Mouse (Mus musculus) stomach, postnatal 0 days (tissue): ENCODE measurements at regions not wholly inside any gene's neighbourhood (a gene's known extent, or its start where the extent isn't known, plus 50 kb on each side); places are given as distances from the start of the nearest gene placed in this dataset.

ENCODE experiments used
- ATAC-seq: fragments of 200-750 bp; cut with Nextera tagmentation; 2 replicates; pipeline ENCODE4 v1.8.0; 2017; ENCODE audit not compliant: low FRiP score, low TSS enrichment
- DNase-seq: peaks from one replicate; pipeline ENCODE4 v3.0.0-alpha.2; 2016; ENCODE audit warnings: low spot score
- H3K27ac ChIP-seq: fragments of 300-500 bp; sonication (generic); replicated peaks from 2 replicates; pipeline ENCODE4 v1.5.1; 2014; ENCODE audit warnings: mild to moderate bottlenecking, control low read depth
- H3K27me3 ChIP-seq: fragments of 300-500 bp; sonication (generic); 2 replicates; pipeline ENCODE4 v1.6.1; 2014; ENCODE audit warnings: low read length; ENCODE audit not compliant: control insufficient read depth, insufficient read depth
- H3K36me3 ChIP-seq: fragments of 300-500 bp; sonication (generic); 2 replicates; pipeline ENCODE4 v1.6.1; 2014; ENCODE audit warnings: low read length, mixed read lengths; ENCODE audit not compliant: control insufficient read depth, insufficient read depth
- H3K4me1 ChIP-seq: fragments of 300-500 bp; sonication (generic); replicated peaks from 2 replicates; pipeline ENCODE4 v1.6.1; 2014; ENCODE audit warnings: antibody characterized with exemption; ENCODE audit not compliant: control insufficient read depth, insufficient read depth
- H3K4me2 ChIP-seq: fragments of 300-500 bp; sonication (generic); replicated peaks from 2 replicates; pipeline ENCODE4 v1.6.1; 2014; ENCODE audit warnings: low read depth, mild to moderate bottlenecking, control low read depth, moderate library complexity
- H3K4me3 ChIP-seq: fragments of 300-500 bp; sonication (generic); 2 replicates; pipeline ENCODE4 v1.5.1; 2014; ENCODE audit warnings: low read depth, low read length, control low read depth
- H3K9ac ChIP-seq: fragments of 300-500 bp; sonication (generic); 2 replicates; pipeline ENCODE4 v1.6.1; 2014; ENCODE audit warnings: mild to moderate bottlenecking, low read length, control low read depth, mixed read lengths
- H3K9me3 ChIP-seq: fragments of 300-500 bp; sonication (generic); 2 replicates; pipeline ENCODE4 v1.6.1; 2016; ENCODE audit warnings: low read length; ENCODE audit not compliant: control insufficient read depth
- CTCF ChIP-seq: IDR thresholded peaks from 2 replicates; pipeline ENCODE4 v1.5.1; 2016; ENCODE audit warnings: antibody characterized with exemption, low read depth, mild to moderate bottlenecking, moderate library complexity
- EP300 ChIP-seq: optimal IDR thresholded peaks from 2 replicates; pipeline ENCODE3; 2016; ENCODE audit warnings: antibody characterized with exemption
- WGBS: fragments of 180-500 bp; shearing (Covaris S2); extraction: QIAGEN DNeasy Blood & Tissue Kit; methylation state at CpG from one replicate; pipeline ENCODE4 v1.1.7; 2014; 5-methylcytosine and 5-hydroxymethylcytosine counted together

DNA sequence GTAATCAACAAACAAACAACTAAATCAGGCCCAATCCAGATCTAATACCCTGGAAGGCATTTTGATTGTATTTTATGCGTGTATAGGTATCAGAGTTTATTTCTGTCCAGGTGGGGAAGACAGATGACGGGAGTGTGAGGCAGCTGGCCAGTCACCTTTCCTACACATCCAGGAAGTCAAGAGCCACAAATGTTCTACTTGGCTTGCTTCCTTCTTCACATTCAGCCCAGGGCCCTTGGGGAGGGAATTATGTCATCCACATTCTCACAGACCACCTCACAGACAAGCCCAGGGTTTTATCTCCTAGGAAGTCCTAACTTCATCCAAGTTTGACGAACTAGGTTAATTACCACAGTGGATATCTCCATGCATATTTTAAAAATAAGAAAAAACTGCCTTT, 68.9 kb upstream of the Arhgap21 start:
- H3K9me3 ChIP-seq = no peaks in the 10 kb centered on the region
- no peak overlapping the region for H3K27ac ChIP-seq
- no peaks in the 10 kb centered on the region for H3K36me3 ChIP-seq
- H3K4me1 ChIP-seq = no peaks in the 10 kb centered on the region
- H3K4me3 ChIP-seq = no peak overlapping the region
- DNase-seq (no peak), ATAC-seq (no peak)
- TF ChIP-seq CTCF (no peak), EP300 (no peak)
- 58% methylated on average over 3 of the region's 3 CpGs for WGBS
- no peaks in the 10 kb centered on the region for H3K27me3 ChIP-seq
- no peak overlapping the region for H3K9ac ChIP-seq
- H3K4me2 ChIP-seq = no peak overlapping the region

DNA sequence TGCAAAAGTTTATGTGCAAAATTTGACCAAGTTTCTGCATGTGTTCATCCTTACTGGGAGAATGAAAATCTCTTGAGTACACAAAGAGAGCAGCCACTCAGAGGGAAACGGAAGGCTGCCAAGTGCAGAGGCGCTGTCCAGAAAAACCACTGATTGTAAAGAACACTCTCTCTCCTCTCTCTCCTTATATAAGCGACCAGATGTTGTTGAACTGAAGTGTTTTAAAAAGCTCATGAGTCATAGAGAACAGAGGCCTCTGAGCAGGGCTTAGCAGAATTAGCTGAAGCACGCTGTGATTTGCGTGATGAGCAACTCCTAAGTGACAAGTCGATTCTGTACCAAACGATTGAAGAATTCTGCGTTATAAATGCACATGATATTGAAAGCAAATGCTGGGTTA, 68.5 kb upstream of the Arhgap21 start:
- no peaks in the 10 kb centered on the region for H3K9me3 ChIP-seq
- no peak overlapping the region for H3K4me2 ChIP-seq
- peak; percentile 57; the same call in 1 of the 2 replicates for ATAC-seq
- DNase-seq = peak; percentile 33
- no peak overlapping the region for H3K4me3 ChIP-seq
- H3K4me1 ChIP-seq = no peaks in the 10 kb centered on the region
- H3K27ac ChIP-seq = no peak overlapping the region
- TF ChIP-seq CTCF = no peak
- TF ChIP-seq EP300 = no peak
- WGBS = 20% methylated on average over 8 of the region's 8 CpGs
- no peaks in the 10 kb centered on the region for H3K27me3 ChIP-seq
- H3K36me3 ChIP-seq = no peaks in the 10 kb centered on the region
- H3K9ac ChIP-seq = no peak overlapping the region

GRCm38 (mm10) chr2:21035884-21036648, 67.4 kb upstream of the Arhgap21 start:
- DNase-seq (no peak), ATAC-seq (no peak)
- WGBS = 68% methylated on average over 5 of the region's 5 CpGs
- Histone ChIP-seq H3K36me3 (no peaks in the 10 kb centered on the region), H3K9me3 (no peaks in the 10 kb centered on the region), H3K4me3 (no peak overlapping the region), H3K9ac (no peak overlapping the region), H3K4me2 (no peak overlapping the region), H3K4me1 (no peaks in the 10 kb centered on the region), H3K27ac (no peak overlapping the region), H3K27me3 (no peaks in the 10 kb centered on the region)
- TF ChIP-seq EP300 (no peak), CTCF (no peak)

DNA sequence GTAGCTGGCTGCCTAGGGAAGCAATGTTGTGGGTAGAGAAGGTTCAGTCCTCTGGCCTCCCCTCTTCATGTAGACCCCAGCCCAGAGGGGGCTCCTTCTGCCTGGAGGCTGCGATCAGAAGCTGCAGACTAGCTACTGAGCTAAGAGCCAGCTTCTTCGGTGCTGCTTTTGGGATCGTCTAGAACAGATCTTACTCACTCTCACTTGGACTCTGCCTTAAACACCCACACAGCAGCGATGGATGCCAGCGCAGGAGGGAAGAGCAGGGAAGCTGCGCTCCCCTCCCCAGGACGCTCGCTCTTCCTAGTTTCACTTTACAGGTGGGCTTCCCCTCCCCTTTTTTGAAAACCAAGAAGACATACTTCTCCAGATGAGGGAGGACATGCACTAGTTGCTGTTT, 66.0 kb upstream of the Arhgap21 start:
- H3K4me3 ChIP-seq = no peak overlapping the region
- ATAC-seq (no peak), DNase-seq (no peak)

DNA sequence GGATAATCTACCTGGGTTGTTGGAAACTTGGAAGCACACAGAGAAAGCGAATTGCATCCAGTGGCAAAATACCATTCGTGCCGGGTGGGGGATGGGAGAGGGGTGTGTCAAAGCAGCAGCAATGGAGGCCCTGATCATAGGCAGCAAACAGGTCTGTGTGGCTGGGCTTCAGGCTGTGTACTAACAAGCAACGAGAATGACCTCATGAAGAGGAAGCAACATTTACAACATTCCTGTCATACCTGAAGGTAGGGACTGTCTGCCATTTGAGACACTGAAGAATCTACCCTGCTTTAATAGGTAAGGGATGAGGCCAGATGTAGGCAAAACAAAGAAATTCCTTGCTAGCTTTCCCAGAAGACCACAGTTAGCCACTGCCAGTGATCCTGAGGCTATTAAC, 62.0 kb upstream of the Arhgap21 start:
- DNase-seq = no peak
- Histone ChIP-seq H3K9ac (no peak overlapping the region), H3K36me3 (no peaks in the 10 kb centered on the region), H3K27ac (no peak overlapping the region), H3K4me2 (no peak overlapping the region), H3K4me3 (no peak overlapping the region), H3K27me3 (no peaks in the 10 kb centered on the region), H3K9me3 (no peaks in the 10 kb centered on the region), H3K4me1 (0 out of 2 replicates have a peak, but pooled peaks cover 3% of the 10 kb centered on the region)
- WGBS = 38% methylated on average over 4 of the region's 4 CpGs
- ATAC-seq = no peak
- TF ChIP-seq CTCF = no peak
- no peak for TF ChIP-seq EP300

More for the DNA sequence above, 66.0 kb upstream of the Arhgap21 start:
- no peaks in the 10 kb centered on the region for H3K9me3 ChIP-seq
- WGBS = 38% methylated on average over 8 of the region's 8 CpGs
- no peaks in the 10 kb centered on the region for H3K36me3 ChIP-seq
- H3K4me2 ChIP-seq = no peak overlapping the region
- no peaks in the 10 kb centered on the region for H3K4me1 ChIP-seq
- TF ChIP-seq CTCF = no peak
- no peaks in the 10 kb centered on the region for H3K27me3 ChIP-seq
- H3K27ac ChIP-seq = no peak overlapping the region
- no peak overlapping the region for H3K9ac ChIP-seq

DNA sequence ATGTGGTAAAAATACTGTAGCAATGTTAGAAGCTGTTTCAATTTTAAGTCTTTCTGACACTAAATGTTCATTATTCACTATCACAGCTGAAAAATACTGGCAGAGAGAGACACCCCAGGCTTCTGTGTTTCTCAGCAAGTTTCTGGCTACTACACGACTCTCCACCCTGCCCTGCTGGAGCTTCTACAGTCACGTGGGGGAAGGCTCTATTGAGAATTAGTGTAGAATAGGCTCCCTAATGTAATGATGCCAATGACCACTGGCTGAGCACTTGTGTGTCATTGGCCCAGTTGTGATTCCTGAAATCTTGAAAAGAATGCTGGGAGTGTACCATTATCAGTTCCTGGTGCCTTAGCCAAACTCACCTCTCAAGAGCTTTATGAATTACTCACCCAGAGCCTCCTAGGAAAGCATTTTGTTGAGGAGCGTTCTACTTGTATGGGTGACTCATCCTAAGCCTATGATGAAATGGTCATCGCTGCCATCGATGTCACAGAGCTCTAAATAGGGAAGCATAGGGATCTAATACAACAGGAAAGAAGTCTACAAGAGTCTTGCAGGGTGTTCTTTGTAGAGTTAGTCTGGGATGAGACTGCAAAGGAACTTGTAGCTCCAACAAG, 60.8 kb upstream of the Arhgap21 start:
- Histone ChIP-seq H3K36me3 (no peaks in the 10 kb centered on the region), H3K27ac (no peak overlapping the region)
- DNase-seq = no peak

More for the DNA sequence above, 60.8 kb upstream of the Arhgap21 start:
- no peaks in the 10 kb centered on the region for H3K27me3 ChIP-seq
- no peak overlapping the region for H3K4me2 ChIP-seq
- WGBS = 65% methylated on average over 5 of the region's 5 CpGs
- no peak overlapping the region for H3K9ac ChIP-seq
- H3K4me1 ChIP-seq = 0 out of 2 replicates have a peak, but pooled peaks cover 3% of the 10 kb centered on the region
- no peaks in the 10 kb centered on the region for H3K9me3 ChIP-seq
- H3K4me3 ChIP-seq = no peak overlapping the region
- ATAC-seq = no peak
- TF ChIP-seq CTCF = no peak
- no peak for TF ChIP-seq EP300
